Mouse (Mus musculus) embryonic stem cell, embryonic (primary cell): Measurements from ENCODE around the gene E130308A19Rik.

Experiments used
- CTCF ChIA-PET, 4 experiments: fragments of 300-600 bp in 2 of 4; fragments of 350-600 bp in 2 of 4; sonication (Branson Sonifier 250); formaldehyde crosslinking; loops; one replicate each; lab custom pipeline; 2022; ENCODE audit warnings: inconsistent platforms in 2 of 4; lab: Charles Lee
- POLR2A ChIA-PET, 4 experiments: fragments of 300-600 bp in 2 of 4; fragments of 350-600 bp in 2 of 4; sonication (Branson Sonifier 250); formaldehyde crosslinking; loops; one replicate each; lab custom pipeline; 2022; ENCODE audit warnings: antibody characterized with exemption in 4 of 4, inconsistent platforms in 1 of 4; lab: Charles Lee

The E130308A19Rik gene

DNA sequence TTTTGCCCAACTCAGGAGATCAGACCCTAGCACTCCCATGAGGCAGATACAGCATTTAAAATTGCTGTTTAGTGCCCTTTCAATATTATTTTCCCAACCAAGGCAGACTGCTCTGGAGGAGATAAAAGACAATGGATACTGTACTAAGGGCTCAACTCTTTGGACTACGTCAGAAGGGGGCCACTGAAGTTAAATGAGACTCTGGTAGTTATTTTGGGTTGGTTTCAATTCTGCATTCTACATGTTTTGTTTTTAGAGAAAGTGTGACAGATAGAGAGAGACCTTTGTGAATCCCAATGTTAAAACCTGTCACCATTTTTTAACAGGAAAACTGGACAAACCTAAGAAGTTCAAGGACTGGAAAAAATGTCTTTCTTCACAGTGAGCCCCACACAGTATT is 178.7 kb downstream of the E130308A19Rik start:
- CTCF ChIA-PET, result interaction anchor here in 2 of 4 experiments (1.0 to 1.2 kb wide), 3 partner anchors 9 to 20 kb away, joined by 3 to 4 read pairs (median 3); no protein-coding TSS in a partner anchor

GRCm38 (mm10) chr4:59805181-59805967 is 179.4 kb downstream of the E130308A19Rik start, which contains the start of gene Snx30:
Gene Snx30 (plus strand): TSS chr4:59805840.
- ChIA-PET POLR2A (interaction anchor here in 3 of 4 experiments (0.7 to 4.5 kb wide), 62 partner anchors 8 to 384 kb away, joined by 3 to 62 read pairs (median 5); partner anchors contain the start of genes E130308A19Rik (in 2 of the 3), Slc46a2 (in 2 of the 3), Hsdl2 (in 1 of the 3) and Mup6 (in 1 of the 3)), CTCF (interaction anchor here in 3 of 4 experiments (0.6 to 1.2 kb wide), 14 partner anchors 8 to 123 kb away, joined by 3 to 9 read pairs (median 3); no protein-coding TSS in a partner anchor)

More for the DNA sequence above, 178.7 kb downstream of the E130308A19Rik start:
- POLR2A ChIA-PET, result interaction anchor here in 3 of 4 experiments (0.7 to 4.5 kb wide), 23 partner anchors 11 to 178 kb away, joined by 3 to 62 read pairs (median 5); partner anchors contain the start of genes E130308A19Rik (in 1 of the 3) and Slc46a2 (in 1 of the 3)

- ChIA-PET POLR2A (interaction anchor here in 3 of 4 experiments (0.6 to 4.5 kb wide), 80 partner anchors 9 to 1315 kb away, joined by 3 to 62 read pairs (median 4); partner anchors contain the start of genes E130308A19Rik (in 2 of the 3), Slc46a2 (in 2 of the 3), Hsdl2 (in 1 of the 3) and Mup6 (in 1 of the 3)), CTCF (interaction anchor here in 3 of 4 experiments (0.6 to 1.2 kb wide), 16 partner anchors 8 to 122 kb away, joined by 3 to 9 read pairs (median 3); no protein-coding TSS in a partner anchor)
Measured at GRCm38 (mm10) chr4:59805968-59806878, 180.2 kb downstream of the E130308A19Rik start.

DNA sequence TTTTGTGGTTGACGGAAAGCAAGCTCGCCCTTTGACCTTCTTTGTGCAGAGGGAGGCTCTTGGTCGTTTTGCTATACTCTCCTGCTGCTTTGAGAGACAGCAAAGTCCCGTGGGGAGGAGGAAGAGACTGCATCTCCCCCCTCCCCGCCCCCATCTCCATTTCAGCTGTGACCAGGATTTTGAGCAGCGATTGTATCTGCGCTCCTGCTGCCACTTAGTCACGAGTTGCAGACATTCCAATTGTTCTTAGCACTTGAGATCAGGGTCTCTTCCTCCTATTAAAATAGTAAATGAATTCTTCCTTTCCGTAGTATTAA is 180.8 kb downstream of the E130308A19Rik start:
- ChIA-PET CTCF (interaction anchor here in 3 of 4 experiments (0.6 to 1.2 kb wide), 4 partner anchors 64 to 143 kb away, joined by 3 to 4 read pairs (median 4); partner anchors contain the start of gene Slc46a2 (in 1 of the 3)), POLR2A (interaction anchor here in 3 of 4 experiments (0.6 to 4.5 kb wide), 45 partner anchors 9 to 1316 kb away, joined by 3 to 62 read pairs (median 5); partner anchors contain the start of genes E130308A19Rik (in 1 of the 3), Hsdl2 (in 1 of the 3), Mup6 (in 1 of the 3) and Slc46a2 (in 1 of the 3))

GRCm38 (mm10) chr4:59807521-59807920 is 181.5 kb downstream of the E130308A19Rik start:
- ChIA-PET CTCF (interaction anchor here in 2 of 4 experiments (0.6 to 1.2 kb wide), 3 partner anchors 63 to 142 kb away, joined by 4 read pairs; partner anchors contain the start of gene Slc46a2 (in 1 of the 2)), POLR2A (interaction anchor here in 2 of 4 experiments (0.6 to 4.5 kb wide), 24 partner anchors 10 to 181 kb away, joined by 3 to 62 read pairs (median 4); no protein-coding TSS in a partner anchor)

DNA sequence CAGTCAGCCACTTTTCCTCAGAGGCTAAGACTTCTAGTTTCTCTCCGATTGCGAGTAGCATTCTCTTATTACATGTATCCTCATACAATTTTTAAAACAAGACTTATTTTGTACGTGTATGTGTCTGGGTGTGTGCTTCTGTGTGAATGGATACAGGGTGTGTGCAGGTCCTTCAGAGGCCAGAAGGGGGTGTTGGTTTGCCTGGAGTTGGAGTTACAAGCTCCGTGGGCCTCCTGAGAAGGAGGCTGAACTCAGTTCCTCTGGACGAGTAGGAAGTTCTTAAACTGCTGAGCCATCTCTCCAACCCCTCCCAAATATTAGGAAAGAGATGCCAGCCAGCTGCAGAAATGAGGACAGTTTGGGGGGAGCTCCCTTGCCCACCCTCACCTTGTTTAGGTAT is 182.4 kb downstream of the E130308A19Rik start:
- ChIA-PET CTCF (interaction anchor here (0.7 to 1.6 kb wide), 17 partner anchors 9 to 395 kb away, joined by 3 to 14 read pairs (median 3); partner anchors contain the start of gene Slc46a2 (in 2 of the 4)), POLR2A (interaction anchor here in 3 of 4 experiments (0.6 to 4.5 kb wide), 16 partner anchors 9 to 1471 kb away, joined by 3 to 62 read pairs (median 4); no protein-coding TSS in a partner anchor)
